Mouse (Mus musculus) midbrain, embryonic 16.5 days (tissue): ENCODE measurements around the gene Git2. TPM values are rescaled to one million over a fixed set of nuclear protein-coding genes. Genes with fewer than 3 reads are reported as not detected.

Source experiments
- ATAC-seq: fragments of 200-750 bp; cut with Nextera tagmentation; 2 replicates; pipeline ENCODE4 v1.8.0; 2017; ENCODE audit warnings: moderate TSS enrichment
- H3K27ac ChIP-seq: fragments of 300-500 bp; sonication (generic); 2 replicates; pipeline ENCODE4 v1.5.1; 2014; ENCODE audit warnings: mild to moderate bottlenecking, low read length, mixed read lengths
- H3K27me3 ChIP-seq: fragments of 300-500 bp; sonication (generic); 2 replicates; pipeline ENCODE4 v1.6.1; 2014; ENCODE audit warnings: low read depth, low read length, mixed read lengths; ENCODE audit not compliant: control insufficient read depth, insufficient read depth
- H3K36me3 ChIP-seq: fragments of 300-500 bp; sonication (generic); 2 replicates; pipeline ENCODE4 v1.6.1; 2014; ENCODE audit warnings: mild to moderate bottlenecking, low read length, moderate library complexity, mixed read lengths; ENCODE audit not compliant: control insufficient read depth, insufficient read depth
- H3K4me1 ChIP-seq: fragments of 300-500 bp; sonication (generic); 2 replicates; pipeline ENCODE4 v1.6.1; 2014; ENCODE audit warnings: mild to moderate bottlenecking, low read length, mixed read lengths; ENCODE audit not compliant: control insufficient read depth, insufficient read depth
- H3K4me2 ChIP-seq: fragments of 300-500 bp; sonication (generic); 2 replicates; pipeline ENCODE4 v1.6.1; 2014; ENCODE audit warnings: mild to moderate bottlenecking, low read length, mixed read lengths
- H3K4me3 ChIP-seq: fragments of 300-500 bp; sonication (generic); 2 replicates; pipeline ENCODE4 v1.5.1; 2014; ENCODE audit warnings: low read depth, mild to moderate bottlenecking, low read length, moderate library complexity, mixed read lengths
- H3K9ac ChIP-seq: fragments of 300-500 bp; sonication (generic); 2 replicates; pipeline ENCODE4 v1.6.1; 2014; ENCODE audit warnings: low read depth, low read length, mixed read lengths
- H3K9me3 ChIP-seq: fragments of 300-500 bp; sonication (generic); replicated peaks from 2 replicates; pipeline ENCODE4 v1.6.1; 2014; ENCODE audit warnings: mild to moderate bottlenecking, low read length, mixed read lengths; ENCODE audit not compliant: control insufficient read depth, poor library complexity, severe bottlenecking
- WGBS: fragments of 180-500 bp; shearing (Covaris S2); extraction: QIAGEN DNeasy Blood & Tissue Kit; methylation state at CpG from one replicate; pipeline ENCODE4 v1.1.7; 2014; 5-methylcytosine and 5-hydroxymethylcytosine counted together
- microRNA-seq: library from miRNA; unstranded; fragments of <30 nt; microRNA quantifications from one replicate; pipeline ENCODE4, GENCODE M21; 2017
- polyA plus RNA-seq: library from polyadenylated mRNA; unstranded; fragments of >200 nt; fragmentation: Nextera tagmentation; extraction: Ambion mirVana; gene quantifications from 2 replicates; pipeline ENCODE4 v1.2.1, GENCODE M21; 2015

Gene Git2
- polyA plus RNA-seq, 1 experiment from 2014 or later: 48.4 TPM

GRCm38 (mm10) chr5:114680676-114681285, 94.5 kb downstream of the Git2 start:
- no peak overlapping the region for H3K27ac ChIP-seq
- no peak overlapping the region for H3K4me2 ChIP-seq
- ATAC-seq: no peak
- no peak overlapping the region for H3K9ac ChIP-seq
- peaks cover 4% of the 10 kb centered on the region; the same call in 1 of the 2 replicates for H3K36me3 ChIP-seq
- H3K4me3 ChIP-seq: no peak overlapping the region
- H3K4me1 ChIP-seq: peaks cover 3% of the 10 kb centered on the region
- H3K27me3 ChIP-seq: no peaks in the 10 kb centered on the region
- WGBS: 85% methylated on average over 19 of the region's 19 CpGs
- no peaks in the 10 kb centered on the region for H3K9me3 ChIP-seq

DNA sequence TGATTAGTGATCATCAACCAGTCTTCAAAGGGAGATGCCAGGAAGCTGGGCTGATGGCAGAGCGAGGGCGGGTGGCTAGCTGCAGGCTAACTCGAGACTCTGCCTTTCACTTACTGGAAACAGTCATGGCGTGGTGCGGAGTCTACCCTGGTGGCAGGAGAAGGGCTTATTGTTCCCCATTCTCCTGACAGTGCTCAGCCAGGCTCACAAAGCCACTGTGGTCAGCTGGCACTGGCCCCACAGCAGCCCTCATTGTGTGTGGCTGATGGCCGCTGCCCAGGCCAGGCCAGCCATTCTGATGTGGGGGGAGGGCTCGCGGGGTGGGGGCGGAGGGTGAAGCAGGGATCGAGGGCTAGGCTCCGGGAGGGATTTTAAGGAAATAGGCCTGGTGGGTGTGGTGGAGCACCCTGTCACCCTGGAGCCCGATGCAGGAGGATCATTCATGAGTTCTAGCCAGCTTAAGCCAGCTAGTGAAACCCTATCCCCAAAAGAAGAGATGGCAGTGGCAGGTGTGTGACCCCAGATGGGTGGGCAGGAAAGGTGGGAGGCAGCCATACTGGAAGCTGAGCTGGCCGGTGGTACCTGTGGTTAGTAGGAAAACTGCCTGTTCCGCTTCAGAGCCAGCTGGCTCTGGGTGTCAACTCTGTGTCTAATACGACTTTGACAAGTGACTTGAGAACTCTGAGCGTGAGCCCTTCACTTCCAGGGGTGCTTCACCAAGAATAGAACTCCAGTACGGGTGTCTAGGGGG, 95.3 kb downstream of the Git2 start:
- no peak overlapping the region for H3K4me2 ChIP-seq
- no peak overlapping the region for H3K9ac ChIP-seq
- WGBS: 61% methylated on average over 17 of the region's 17 CpGs
- no peak for ATAC-seq
- H3K4me3 ChIP-seq: no peak overlapping the region
- no peaks in the 10 kb centered on the region for H3K9me3 ChIP-seq
- no peaks in the 10 kb centered on the region for H3K27me3 ChIP-seq
- peaks cover 7% of the 10 kb centered on the region for H3K36me3 ChIP-seq
- H3K27ac ChIP-seq: 0 out of 2 replicates have a peak overlapping the region, but pooled peaks have one; percentile 17
- peaks cover 3% of the 10 kb centered on the region for H3K4me1 ChIP-seq

Small RNAs within 50 kb of the gene (microRNA-seq; reads per million reads assigned to microRNA genes)
- not detected for gene Mir7028

Other genes with a start within 250 kb of the Git2 start
- gene Fam222a, start 207.5 kb downstream of the Git2 start, polyA plus RNA-seq: 5.3 and 6.0 TPM in 2 replicates
- 1.3 and 1.9 TPM in 2 replicates for gene Trpv4, start 117.1 kb downstream of the Git2 start, polyA plus RNA-seq
- 34.2 and 39.4 TPM in 2 replicates for gene Gltp, start 84.5 kb downstream of the Git2 start, polyA plus RNA-seq
- 16.3 and 17.5 TPM in 2 replicates for gene Tchp, start 67.8 kb downstream of the Git2 start, polyA plus RNA-seq
- 24.3 and 29.0 TPM in 2 replicates for gene Ankrd13a, start 840 bp downstream of the Git2 start, polyA plus RNA-seq
- 272 and 306 TPM in 2 replicates for gene 1500011B03Rik, start 48.0 kb upstream of the Git2 start, polyA plus RNA-seq
- gene 4930519G04Rik, start 78.1 kb upstream of the Git2 start, polyA plus RNA-seq: not detected in 2 replicates
- 3.1 and 3.7 TPM in 2 replicates for gene Gm9936, start 83.2 kb upstream of the Git2 start, polyA plus RNA-seq
- 2.8 and 3.1 TPM in 2 replicates for gene Oasl2, start 121.4 kb upstream of the Git2 start, polyA plus RNA-seq
- gene Oasl1, start 147.7 kb upstream of the Git2 start, polyA plus RNA-seq: 0.40 TPM in 1 of 2 replicates, not detected in the other
- gene 2210016L21Rik, start 166.6 kb upstream of the Git2 start, polyA plus RNA-seq: 117 and 132 TPM in 2 replicates
- gene Hnf1a, start 195.6 kb upstream of the Git2 start, polyA plus RNA-seq: 0.05 TPM in 1 of 2 replicates, not detected in the other
- 18.2 and 18.4 TPM in 2 replicates for gene Sppl3, start 235.6 kb upstream of the Git2 start, polyA plus RNA-seq